Mouse (Mus musculus) cortical plate, adult 2 months (tissue): ENCODE results near the gene Sertad3.

ENCODE experiments used
- CTCF ChIP-seq: fragments of 200-500 bp; IDR thresholded peaks from 2 replicates; pipeline ENCODE4 v1.5.1; 2011; ENCODE audit warnings: mild to moderate bottlenecking, control low read depth, low read length; ENCODE audit not compliant: insufficient read depth; ENCODE audit errors: extremely low read depth
- POLR2A ChIP-seq: fragments of 200-500 bp; IDR thresholded peaks from 2 replicates; pipeline ENCODE4 v1.6.1; 2011; ENCODE audit warnings: mild to moderate bottlenecking, low read length, control low read depth; ENCODE audit not compliant: insufficient read depth; ENCODE audit errors: extremely low read depth

DNA sequence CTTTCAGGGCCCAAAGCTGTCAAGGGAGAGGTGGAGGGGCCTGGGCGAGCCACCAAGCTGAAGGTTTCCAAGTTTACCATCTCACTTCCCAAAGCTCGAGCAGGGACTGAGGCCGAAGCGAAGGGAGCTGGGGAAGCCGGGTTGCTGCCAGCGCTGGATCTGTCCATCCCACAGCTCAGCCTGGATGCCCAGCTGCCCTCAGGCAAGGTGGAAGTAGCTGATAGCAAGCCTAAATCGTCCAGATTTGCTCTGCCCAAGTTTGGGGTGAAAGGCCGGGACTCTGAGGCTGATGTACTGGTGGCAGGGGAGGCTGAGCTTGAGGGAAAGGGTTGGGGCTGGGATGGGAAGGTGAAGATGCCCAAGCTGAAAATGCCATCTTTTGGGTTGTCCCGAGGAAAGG lies 44.7 kb downstream of the Sertad3 start:
- TF ChIP-seq CTCF, result no peak
- no peak for TF ChIP-seq POLR2A
